Mouse (Mus musculus): ENCODE measurements around the gene Vbp1. TPM values are rescaled to one million over a fixed set of nuclear protein-coding genes. Genes with fewer than 3 reads are reported as not detected.

Gene Vbp1
- total RNA-seq (2023), result 78.5 TPM

GRCm38 (mm10) chrX:75514179-75514972 lies at the start of gene Vbp1:
Gene Vbp1, plus strand, starts transcription at chrX:75514299.

GRCm38 (mm10) chrX:75577582-75578324 lies 63.7 kb downstream of the Vbp1 start, which contains the start of gene Rab39b:
Gene Rab39b, minus strand, starts transcription at chrX:75578231.

Other genes with a start within 250 kb of the Vbp1 start
- gene Fundc2, start 131.9 kb upstream of the Vbp1 start, total RNA-seq (2023), result 26.2 TPM
- 0.15 TPM for gene F8, start 131.7 kb upstream of the Vbp1 start, total RNA-seq (2023)
- gene Cmc4, start 97.7 kb upstream of the Vbp1 start, total RNA-seq (2023), result 8.2 TPM
- 14.0 TPM for gene Mtcp1, start 97.7 kb upstream of the Vbp1 start, total RNA-seq (2023)
- 30.6 TPM for gene Brcc3, start 97.7 kb upstream of the Vbp1 start, total RNA-seq (2023)
- 0.26 TPM for gene Rab39b, start 63.9 kb downstream of the Vbp1 start, total RNA-seq (2023)